Mouse (Mus musculus) embryonic facial prominence, embryonic 13.5 days (tissue): ENCODE measurements around the gene Glb1. TPM values are rescaled to one million over a fixed set of nuclear protein-coding genes. Genes with fewer than 3 reads are reported as not detected.
"Not testable (repeated sequence)": the region's sequence is repeated elsewhere in the genome, so short reads cannot be mapped to it uniquely, and the experiment has no call there.

Experiments
- ATAC-seq: fragments of 200-750 bp; cut with Nextera tagmentation; 2 replicates; pipeline ENCODE4 v1.8.0; 2017; ENCODE audit warnings: low read depth; ENCODE audit not compliant: insufficient number of reproducible peaks, insufficient read depth, low FRiP score, low TSS enrichment
- H3K27ac ChIP-seq: fragments of 300-500 bp; sonication (generic); 2 replicates; pipeline ENCODE4 v1.5.1; 2015; ENCODE audit warnings: moderate library complexity, mild to moderate bottlenecking, inconsistent platforms
- H3K27me3 ChIP-seq: fragments of 300-500 bp; sonication (generic); 2 replicates; pipeline ENCODE4 v1.6.1; 2015; ENCODE audit warnings: mild to moderate bottlenecking, inconsistent platforms
- H3K36me3 ChIP-seq: fragments of 300-500 bp; sonication (generic); 2 replicates; pipeline ENCODE4 v1.6.1; 2015; ENCODE audit warnings: mild to moderate bottlenecking, inconsistent platforms
- H3K4me1 ChIP-seq: fragments of 300-500 bp; sonication (generic); 2 replicates; pipeline ENCODE4 v1.6.1; 2015; ENCODE audit warnings: inconsistent platforms
- H3K4me2 ChIP-seq: fragments of 300-500 bp; sonication (generic); 2 replicates; pipeline ENCODE4 v1.6.1; 2015; ENCODE audit warnings: moderate library complexity, mild to moderate bottlenecking, inconsistent platforms
- H3K4me3 ChIP-seq: fragments of 300-500 bp; sonication (generic); 2 replicates; pipeline ENCODE4 v1.5.1; 2015; ENCODE audit warnings: mild to moderate bottlenecking, inconsistent platforms
- H3K9ac ChIP-seq: fragments of 300-500 bp; sonication (generic); 2 replicates; pipeline ENCODE4 v1.6.1; 2015; ENCODE audit warnings: mild to moderate bottlenecking, inconsistent platforms
- H3K9me3 ChIP-seq: fragments of 300-500 bp; sonication (generic); 2 replicates; pipeline ENCODE4 v1.6.1; 2016; ENCODE audit warnings: inconsistent platforms
- WGBS: fragments of 180-500 bp; shearing (Covaris S2); methylation state at CpG from one replicate; pipeline ENCODE4 v1.1.7; 2015; ENCODE audit warnings: mixed read lengths; 5-methylcytosine and 5-hydroxymethylcytosine counted together
- polyA plus RNA-seq: library from polyadenylated mRNA; unstranded; fragments of >200 nt; fragmentation: Nextera tagmentation; extraction: Ambion mirVana; gene quantifications from 2 replicates; pipeline ENCODE4 v1.2.1, GENCODE M21; 2015

Glb1 gene
- polyA plus RNA-seq, 1 experiment from 2014 or later: 27.9 TPM

GRCm38 (mm10) chr9:114384691-114385090, 16.2 kb upstream of the Glb1 start:
- H3K4me1 ChIP-seq: peaks cover 16% of the 10 kb centered on the region
- H3K4me3 ChIP-seq: no peak overlapping the region
- H3K27ac ChIP-seq: no peak overlapping the region
- ATAC-seq: no peak
- peaks cover 58% of the 10 kb centered on the region for H3K36me3 ChIP-seq
- no peaks in the 10 kb centered on the region for H3K27me3 ChIP-seq
- WGBS: 90% methylated on average over 24 of the region's 24 CpGs
- no peak overlapping the region for H3K4me2 ChIP-seq
- no peak overlapping the region for H3K9ac ChIP-seq
- no peaks in the 10 kb centered on the region for H3K9me3 ChIP-seq

GRCm38 (mm10) chr9:114385160-114385559, 15.7 kb upstream of the Glb1 start:
- no peaks in the 10 kb centered on the region for H3K9me3 ChIP-seq
- no peaks in the 10 kb centered on the region for H3K27me3 ChIP-seq
- no peak overlapping the region for H3K4me2 ChIP-seq
- ATAC-seq: no peak
- H3K27ac ChIP-seq: no peak overlapping the region
- peaks cover 16% of the 10 kb centered on the region for H3K4me1 ChIP-seq
- 98% methylated on average over 10 of the region's 10 CpGs for WGBS
- H3K4me3 ChIP-seq: no peak overlapping the region
- H3K36me3 ChIP-seq: peaks cover 53% of the 10 kb centered on the region
- no peak overlapping the region for H3K9ac ChIP-seq

- ATAC-seq: no peak
- Histone ChIP-seq H3K27me3 (no peaks in the 10 kb centered on the region), H3K4me3 (no peak overlapping the region), H3K9me3 (no peaks in the 10 kb centered on the region), H3K4me1 (peaks cover 16% of the 10 kb centered on the region), H3K27ac (no peak overlapping the region), H3K9ac (no peak overlapping the region), H3K4me2 (no peak overlapping the region), H3K36me3 (peaks cover 43% of the 10 kb centered on the region)
- 77% methylated on average over 6 of the region's 6 CpGs for WGBS
Observed at GRCm38 (mm10) chr9:114387086-114387485, 13.8 kb upstream of the Glb1 start.

- 76% methylated on average over 8 of the region's 8 CpGs for WGBS
- no peak for ATAC-seq
- Histone ChIP-seq H3K4me1 (peaks cover 16% of the 10 kb centered on the region), H3K4me3 (no peak overlapping the region), H3K27ac (peak overlapping the region; percentile 45; the same call in 1 of the 2 replicates), H3K9me3 (no peaks in the 10 kb centered on the region), H3K36me3 (peaks cover 33% of the 10 kb centered on the region), H3K9ac (peak overlapping the region; percentile 32; the same call in 1 of the 2 replicates), H3K27me3 (no peaks in the 10 kb centered on the region), H3K4me2 (peak overlapping the region; percentile 75)
Observed at GRCm38 (mm10) chr9:114388288-114388687, 12.6 kb upstream of the Glb1 start.

- no peak for ATAC-seq
- H3K36me3 ChIP-seq: peaks cover 27% of the 10 kb centered on the region
- H3K9me3 ChIP-seq: no peaks in the 10 kb centered on the region
- H3K27ac ChIP-seq: peak overlapping the region; percentile 45; the same call in 1 of the 2 replicates
- H3K9ac ChIP-seq: peak overlapping the region; percentile 32; the same call in 1 of the 2 replicates
- peaks cover 16% of the 10 kb centered on the region for H3K4me1 ChIP-seq
- peak overlapping the region; percentile 75 for H3K4me2 ChIP-seq
- H3K4me3 ChIP-seq: peak overlapping the region; percentile 85; the same call in 1 of the 2 replicates
- H3K27me3 ChIP-seq: no peaks in the 10 kb centered on the region
- WGBS: 41% methylated on average over 3 of the region's 3 CpGs
Observed at GRCm38 (mm10) chr9:114388701-114389370, 12.0 kb upstream of the Glb1 start.

GRCm38 (mm10) chr9:114389371-114389904, 11.4 kb upstream of the Glb1 start:
- peaks cover 16% of the 10 kb centered on the region for H3K4me1 ChIP-seq
- no peaks in the 10 kb centered on the region for H3K9me3 ChIP-seq
- peak overlapping the region; percentile 95 for H3K27ac ChIP-seq
- H3K4me2 ChIP-seq: peak overlapping the region; percentile 75
- WGBS: 70% methylated on average over 8 of the region's 8 CpGs
- peaks cover 21% of the 10 kb centered on the region for H3K36me3 ChIP-seq
- peak; percentile 15; the same call in 1 of the 2 replicates for ATAC-seq
- no peak overlapping the region for H3K9ac ChIP-seq
- H3K4me3 ChIP-seq: peak overlapping the region; percentile 85
- no peaks in the 10 kb centered on the region for H3K27me3 ChIP-seq

GRCm38 (mm10) chr9:114389905-114390748, 10.7 kb upstream of the Glb1 start, which contains the start of gene Crtap:
Crtap (minus strand) TSS chr9:114390675.
- peak within 1 kb of the TSS; percentile 75 for H3K4me2 ChIP-seq
- peaks cover 16% of the 10 kb centered on the region for H3K4me1 ChIP-seq
- peak within 1 kb of the TSS; percentile 95 for H3K27ac ChIP-seq
- ATAC-seq: peak; percentile 78
- peak within 1 kb of the TSS; percentile 94 for H3K9ac ChIP-seq
- no peaks in the 10 kb centered on the region for H3K9me3 ChIP-seq
- H3K36me3 ChIP-seq: peaks cover 14% of the 10 kb centered on the region
- peak within 1 kb of the TSS; percentile 85 for H3K4me3 ChIP-seq
- H3K27me3 ChIP-seq: no peaks in the 10 kb centered on the region
- WGBS: under 1% methylated on average over 95 of the region's 96 CpGs

- peaks cover 9% of the 10 kb centered on the region for H3K36me3 ChIP-seq
- H3K9ac ChIP-seq: peak overlapping the region; percentile 94
- ATAC-seq: no peak
- H3K4me3 ChIP-seq: peak overlapping the region; percentile 85
- peaks cover 16% of the 10 kb centered on the region for H3K4me1 ChIP-seq
- H3K27me3 ChIP-seq: no peaks in the 10 kb centered on the region
- H3K4me2 ChIP-seq: peak overlapping the region; percentile 75
- H3K27ac ChIP-seq: peak overlapping the region; percentile 95
- 4% methylated on average over 10 of the region's 10 CpGs for WGBS
- no peaks in the 10 kb centered on the region for H3K9me3 ChIP-seq
Observed at GRCm38 (mm10) chr9:114390749-114391075, 10.2 kb upstream of the Glb1 start.

GRCm38 (mm10) chr9:114394136-114394535, 6.7 kb upstream of the Glb1 start:
- 63% methylated on average over 6 of the region's 6 CpGs for WGBS
- not testable (repeated sequence) for H3K4me1 ChIP-seq, H3K27ac ChIP-seq, H3K9me3 ChIP-seq, H3K4me3 ChIP-seq, H3K9ac ChIP-seq, H3K36me3 ChIP-seq, H3K27me3 ChIP-seq, ATAC-seq, H3K4me2 ChIP-seq

GRCm38 (mm10) chr9:114394677-114395076, 6.2 kb upstream of the Glb1 start:
- H3K27ac ChIP-seq: no peak overlapping the region
- H3K27me3 ChIP-seq: no peaks in the 10 kb centered on the region
- H3K4me3 ChIP-seq: no peak overlapping the region
- H3K9ac ChIP-seq: no peak overlapping the region
- no peaks in the 10 kb centered on the region; the same call in 1 of the 2 replicates for H3K4me1 ChIP-seq
- 86% methylated on average over 8 of the region's 8 CpGs for WGBS
- no peak overlapping the region for H3K4me2 ChIP-seq
- no peak for ATAC-seq
- H3K36me3 ChIP-seq: no peaks in the 10 kb centered on the region
- H3K9me3 ChIP-seq: no peaks in the 10 kb centered on the region

GRCm38 (mm10) chr9:114395258-114395657, 5.6 kb upstream of the Glb1 start:
- peaks cover under 1% of the 10 kb centered on the region; the same call in 1 of the 2 replicates for H3K4me1 ChIP-seq
- whole genome bisulfite sequencing: 81% methylated on average over 4 of the region's 4 CpGs

More at GRCm38 (mm10) chr9:114395258-114395657, 5.6 kb upstream of the Glb1 start:
- H3K9me3 ChIP-seq: no peaks in the 10 kb centered on the region
- no peaks in the 10 kb centered on the region for H3K27me3 ChIP-seq
- no peak overlapping the region for H3K4me3 ChIP-seq
- H3K27ac ChIP-seq: no peak overlapping the region
- no peak overlapping the region for H3K9ac ChIP-seq
- no peak overlapping the region for H3K4me2 ChIP-seq
- no peaks in the 10 kb centered on the region for H3K36me3 ChIP-seq
- no peak for ATAC-seq
